Mouse (Mus musculus) spleen, adult 2 months (tissue): Measurements from ENCODE around the gene Pdxdc1. TPM values are rescaled to one million over a fixed set of nuclear protein-coding genes. Genes with fewer than 3 reads are reported as not detected.
"Not testable (repeated sequence)": the region's sequence is repeated elsewhere in the genome, so short reads cannot be mapped to it uniquely, and the experiment has no call there.

Source experiments
- DNase-seq, 2 experiments: peaks; one replicate each; pipeline versions ENCODE4 v3.0.0 to v3.0.0-alpha.2; 2012 to 2021; ENCODE audit warnings: low spot score in 2 of 2, low read depth in 1 of 2
- H3K27ac ChIP-seq: fragments of 200-500 bp; 2 replicates; pipeline ENCODE4 v1.5.1; 2012; ENCODE audit warnings: low read length, inconsistent platforms; ENCODE audit not compliant: insufficient read depth
- H3K27me3 ChIP-seq: fragments of 200-500 bp; 2 replicates; pipeline ENCODE4 v1.6.1; 2012; ENCODE audit warnings: mild to moderate bottlenecking, moderate library complexity, low read length, inconsistent platforms; ENCODE audit not compliant: control insufficient read depth, insufficient read depth
- H3K36me3 ChIP-seq: fragments of 200-500 bp; 2 replicates; pipeline ENCODE4 v1.6.1; 2012; ENCODE audit warnings: mild to moderate bottlenecking, low read length, inconsistent platforms; ENCODE audit not compliant: control insufficient read depth, insufficient read depth
- H3K4me1 ChIP-seq: fragments of 200-500 bp; 2 replicates; pipeline ENCODE4 v1.6.1; 2011; ENCODE audit warnings: inconsistent platforms; ENCODE audit not compliant: control insufficient read depth, insufficient read depth, insufficient read length
- H3K4me3 ChIP-seq: fragments of 200-500 bp; 2 replicates; pipeline ENCODE4 v1.5.1; 2011; ENCODE audit warnings: mild to moderate bottlenecking, inconsistent platforms; ENCODE audit not compliant: insufficient read depth, insufficient read length; ENCODE audit errors: extremely low read depth
- CTCF ChIP-seq: fragments of 200-500 bp; IDR thresholded peaks from 2 replicates; pipeline ENCODE4 v1.5.1; 2011; ENCODE audit warnings: mild to moderate bottlenecking, inconsistent platforms; ENCODE audit not compliant: insufficient read depth, insufficient read length, insufficient replicate concordance; ENCODE audit errors: extremely low read depth
- POLR2A ChIP-seq: fragments of 200-500 bp; IDR thresholded peaks from 2 replicates; pipeline ENCODE4 v1.6.1; 2011; ENCODE audit warnings: low read depth, low read length, inconsistent platforms
- WGBS: fragments of 180-500 bp; shearing (Covaris S2); methylation state at CpG from one replicate; pipeline ENCODE4 v1.1.7; 2018; 5-methylcytosine and 5-hydroxymethylcytosine counted together
- polyA plus RNA-seq: library from polyadenylated mRNA; depleted of rRNA; stranded (reverse); fragments of >200 nt; gene quantifications from 2 replicates; pipeline ENCODE4 v1.2.3, GENCODE M21; 2012

The Pdxdc1 gene
- polyA plus RNA-seq, 1 experiment = 34.7 TPM

DNA sequence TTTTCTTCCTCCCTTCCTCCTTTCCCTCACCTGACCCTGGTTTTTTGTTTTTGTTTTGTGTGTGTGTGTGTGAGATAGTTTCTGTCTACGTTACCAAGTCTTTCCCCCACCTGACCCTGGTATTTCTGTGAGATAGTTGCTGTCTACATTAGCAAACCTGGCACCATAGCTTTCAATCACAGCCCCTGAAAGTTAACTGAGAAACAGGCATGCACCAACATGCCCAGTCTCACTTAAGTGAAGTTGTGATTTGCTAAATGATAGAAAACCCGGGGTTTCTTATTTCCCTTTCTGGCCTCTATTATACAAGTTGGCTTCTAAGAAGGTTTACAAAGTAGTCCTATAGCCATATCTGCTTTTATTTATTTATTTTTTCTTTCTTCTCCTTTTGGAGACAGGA is 12.5 kb downstream of the Pdxdc1 start:
- no peak overlapping the region for H3K4me3 ChIP-seq
- WGBS = 81% methylated on average over 2 of the region's 2 CpGs
- TF ChIP-seq POLR2A (no peak), CTCF (no peak)
- DNase-seq = no peak
- no peaks in the 10 kb centered on the region for H3K27me3 ChIP-seq
- H3K27ac ChIP-seq = no peak overlapping the region
- H3K36me3 ChIP-seq = 0 out of 2 replicates have a peak, but pooled peaks cover 1% of the 10 kb centered on the region
- H3K4me1 ChIP-seq = no peaks in the 10 kb centered on the region; the same call in 1 of the 2 replicates

DNA sequence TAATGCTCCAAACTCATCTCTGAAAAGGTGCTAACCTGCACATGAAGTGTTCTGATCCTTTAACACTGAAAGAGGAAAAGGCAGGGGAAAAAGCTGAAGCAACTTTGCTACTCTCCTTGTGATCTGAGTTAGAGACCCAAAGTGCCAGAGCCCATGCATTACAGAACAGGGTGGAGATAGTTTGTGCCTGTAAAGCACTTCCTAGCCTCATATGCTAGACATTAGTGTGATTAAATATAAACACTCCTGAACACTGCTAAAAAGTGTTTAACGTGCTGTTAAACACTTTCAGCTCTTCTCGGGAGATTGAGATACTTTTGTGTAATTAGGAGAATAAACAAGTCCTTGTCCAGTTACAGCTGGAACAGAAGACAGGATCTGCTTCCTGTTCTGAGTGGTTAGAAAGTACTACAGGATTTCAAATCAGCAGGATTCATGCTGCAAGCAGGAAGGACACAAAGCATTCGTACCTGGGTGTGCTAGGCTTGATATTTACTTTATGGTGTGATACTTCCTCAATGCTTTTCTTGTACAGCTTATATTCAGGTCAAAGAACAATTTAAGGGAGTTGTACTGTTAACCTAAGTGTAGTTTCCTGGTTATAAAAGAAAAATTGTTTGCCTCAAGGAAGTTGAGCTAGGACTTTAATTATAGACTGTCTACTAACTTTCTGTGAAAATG is 19.7 kb downstream of the Pdxdc1 start:
- DNase-seq = no peak
- 67% methylated on average over 3 of the region's 3 CpGs for WGBS
- Histone ChIP-seq H3K4me3 (no peak overlapping the region), H3K4me1 (no peaks in the 10 kb centered on the region), H3K36me3 (peaks cover 6% of the 10 kb centered on the region; the same call in 1 of the 2 replicates), H3K27me3 (no peaks in the 10 kb centered on the region), H3K27ac (no peak overlapping the region)
- TF ChIP-seq CTCF (no peak), POLR2A (no peak)

DNA sequence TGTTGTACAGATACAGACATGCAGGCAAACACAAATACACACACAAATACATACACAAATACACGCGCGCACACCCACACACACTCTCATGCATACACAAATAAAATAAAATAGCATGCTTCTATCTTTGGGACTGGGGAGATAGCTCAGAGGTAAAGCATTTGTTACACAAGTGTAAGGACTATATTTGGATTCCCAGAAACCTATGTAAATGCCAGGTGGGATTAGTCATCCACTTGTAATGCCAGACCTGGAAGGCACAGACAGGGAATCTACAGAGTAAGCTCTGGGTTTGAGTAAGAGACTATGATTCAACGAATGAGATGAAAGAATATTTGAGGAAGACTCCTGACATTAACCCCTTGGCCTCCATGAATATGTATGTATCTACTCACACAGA is 27.4 kb downstream of the Pdxdc1 start:
- 97% methylated on average over 4 of the region's 4 CpGs for WGBS
- no peak for TF ChIP-seq POLR2A
- no peak for TF ChIP-seq CTCF
- no peak for DNase-seq
- H3K4me1 ChIP-seq = no peaks in the 10 kb centered on the region
- H3K4me3 ChIP-seq = no peak overlapping the region
- peaks cover 12% of the 10 kb centered on the region for H3K36me3 ChIP-seq
- H3K27ac ChIP-seq = no peak overlapping the region
- H3K27me3 ChIP-seq = no peaks in the 10 kb centered on the region

DNA sequence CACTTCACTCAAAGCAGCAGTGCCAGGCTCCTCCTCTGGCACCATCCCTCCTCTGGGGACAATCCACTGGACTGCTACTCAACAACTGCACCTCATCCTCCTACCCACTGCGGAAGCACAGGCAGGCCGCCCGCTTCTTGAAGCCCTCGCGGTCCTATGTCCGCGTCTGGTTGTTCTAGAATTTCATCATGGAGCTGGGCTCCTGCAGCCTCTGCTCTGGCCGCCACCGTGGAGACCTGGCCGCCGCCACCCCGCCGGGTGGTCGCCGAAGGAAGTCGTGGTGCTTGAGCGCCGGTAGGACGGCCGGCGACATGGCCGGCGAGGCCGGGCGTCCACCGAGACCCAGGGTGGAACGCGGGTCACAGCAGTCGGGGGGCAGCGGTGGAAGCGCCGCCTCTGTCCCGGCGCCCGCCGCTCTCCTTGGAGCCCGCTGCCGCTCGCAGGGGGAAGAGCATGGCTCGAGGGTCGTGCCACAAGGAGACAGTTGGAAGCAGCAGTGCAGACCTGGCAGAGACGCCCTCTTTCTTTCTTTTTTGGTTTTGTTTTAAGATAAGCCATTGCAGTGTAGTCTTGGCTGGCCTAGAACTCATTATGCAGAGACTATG is 34.9 kb downstream of the Pdxdc1 start:
- 79% methylated on average over 42 of the region's 42 CpGs for WGBS

DNA sequence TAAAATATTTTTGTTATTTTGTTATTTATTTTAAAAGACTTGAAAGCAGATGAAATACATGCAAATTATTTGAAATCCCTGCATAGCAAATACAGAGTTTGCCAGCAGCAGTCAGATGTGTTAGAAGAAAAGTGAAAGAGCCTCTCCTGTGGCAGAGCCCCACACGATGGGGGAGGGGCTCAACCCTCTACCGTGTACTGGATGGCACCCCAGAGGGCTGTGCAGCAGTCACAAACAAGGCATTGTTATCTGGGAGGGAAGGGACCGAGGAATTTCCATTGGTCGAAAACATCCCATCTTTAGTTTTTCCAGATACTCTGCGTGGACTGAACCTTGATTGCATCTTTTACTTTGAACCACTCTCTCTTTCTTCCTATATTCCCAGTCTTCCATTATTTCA is 35.5 kb downstream of the Pdxdc1 start:
- not testable (repeated sequence) for H3K27me3 ChIP-seq, H3K4me1 ChIP-seq, DNase-seq, H3K4me3 ChIP-seq, H3K27ac ChIP-seq
- peaks cover 14% of the 10 kb centered on the region for H3K36me3 ChIP-seq
- WGBS = 69% methylated on average over 5 of the region's 5 CpGs

More for the DNA sequence above, 34.9 kb downstream of the Pdxdc1 start:
- Histone ChIP-seq H3K27me3 (no peaks in the 10 kb centered on the region), H3K4me1 (no peaks in the 10 kb centered on the region; the same call in 1 of the 2 replicates), H3K36me3 (peaks cover 14% of the 10 kb centered on the region), H3K27ac (no peak overlapping the region), H3K4me3 (no peak overlapping the region)
- no peak for TF ChIP-seq CTCF
- no peak for TF ChIP-seq POLR2A
- DNase-seq = no peak

DNA sequence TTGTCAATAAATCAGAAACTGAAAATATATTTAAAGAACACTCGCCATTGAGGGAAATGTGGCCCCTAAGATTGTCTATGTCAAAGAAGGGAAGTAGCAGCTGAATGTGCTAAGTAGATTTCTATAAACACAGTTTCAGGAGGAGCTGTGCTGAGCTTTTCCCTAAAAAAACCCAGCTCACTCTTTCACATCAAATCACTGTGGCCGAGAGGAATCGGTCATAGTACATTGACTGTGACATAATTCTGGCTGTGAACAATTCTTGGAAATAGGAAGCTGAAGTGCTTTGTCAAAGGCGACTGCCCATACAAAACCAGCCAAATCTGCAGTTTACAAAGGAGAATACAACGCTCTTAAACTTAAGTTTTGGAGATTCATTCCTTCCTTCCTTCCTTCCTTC is 36.3 kb downstream of the Pdxdc1 start:
- Histone ChIP-seq H3K36me3 (peaks cover 12% of the 10 kb centered on the region), H3K4me1 (no peaks in the 10 kb centered on the region; the same call in 1 of the 2 replicates), H3K27me3 (no peaks in the 10 kb centered on the region), H3K27ac (no peak overlapping the region), H3K4me3 (no peak overlapping the region)
- no peak for DNase-seq
- WGBS = 56% methylated on average over 5 of the region's 5 CpGs
- no peak for TF ChIP-seq POLR2A
- TF ChIP-seq CTCF = no peak

DNA sequence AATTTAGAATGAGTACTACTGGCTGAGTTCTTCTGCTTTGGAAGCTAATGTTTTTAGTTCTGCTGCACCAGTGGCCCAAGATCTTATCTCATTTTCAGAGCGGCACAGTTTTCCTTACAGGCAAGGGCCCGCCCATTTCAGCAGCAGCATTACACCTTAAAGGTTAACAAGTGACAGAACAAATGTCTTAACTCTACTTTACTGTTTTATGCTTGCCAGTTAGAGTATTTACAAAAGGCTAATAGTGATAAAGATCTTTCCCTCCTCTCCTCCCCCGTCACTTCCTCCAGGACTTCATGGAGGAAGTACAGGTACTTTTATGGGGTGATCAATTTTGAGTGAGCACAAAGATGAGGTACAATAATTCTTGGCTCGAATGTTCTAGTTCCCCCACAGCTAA is 36.9 kb downstream of the Pdxdc1 start:
- WGBS = 64% methylated on average over 4 of the region's 4 CpGs
- no peaks in the 10 kb centered on the region; the same call in 1 of the 2 replicates for H3K4me1 ChIP-seq
- no peak for DNase-seq
- peaks cover 12% of the 10 kb centered on the region for H3K36me3 ChIP-seq
- no peak overlapping the region for H3K27ac ChIP-seq
- H3K4me3 ChIP-seq = no peak overlapping the region
- TF ChIP-seq CTCF = no peak
- TF ChIP-seq POLR2A = no peak
- H3K27me3 ChIP-seq = no peaks in the 10 kb centered on the region
